Mouse (Mus musculus) kidney, adult 2 months (tissue): ENCODE measurements at regions not wholly inside any gene's neighbourhood (a gene's known extent, or its start where the extent isn't known, plus 50 kb on each side); places are given as distances from the start of the nearest gene placed in this dataset.
"Not testable (repeated sequence)": the region's sequence is repeated elsewhere in the genome, so short reads cannot be mapped to it uniquely, and the experiment has no call there.

Source experiments
- DNase-seq: peaks from one replicate; pipeline ENCODE4 v3.0.0; 2021
- H3K27ac ChIP-seq: fragments of 200-500 bp; 2 replicates; pipeline ENCODE4 v1.5.1; 2012; ENCODE audit warnings: low read depth, low read length, control low read depth, inconsistent platforms; ENCODE audit not compliant: insufficient read depth
- H3K27me3 ChIP-seq: fragments of 200-500 bp; replicated peaks from 2 replicates; pipeline ENCODE4 v1.6.1; 2012; ENCODE audit warnings: mild to moderate bottlenecking, moderate library complexity, low read length, inconsistent platforms; ENCODE audit not compliant: control insufficient read depth, insufficient read depth
- H3K36me3 ChIP-seq: fragments of 200-500 bp; 2 replicates; pipeline ENCODE4 v1.6.1; 2012; ENCODE audit warnings: mild to moderate bottlenecking, moderate library complexity, low read length, inconsistent platforms; ENCODE audit not compliant: control insufficient read depth, insufficient read depth
- H3K4me1 ChIP-seq: fragments of 200-500 bp; 2 replicates; pipeline ENCODE4 v1.6.1; 2011; ENCODE audit warnings: low read length; ENCODE audit not compliant: control insufficient read depth, insufficient read depth
- H3K4me3 ChIP-seq: fragments of 200-500 bp; 2 replicates; pipeline ENCODE4 v1.5.1; 2011; ENCODE audit warnings: mild to moderate bottlenecking, low read depth, low read length, control low read depth; ENCODE audit not compliant: insufficient read depth
- CTCF ChIP-seq: fragments of 200-500 bp; conservative IDR thresholded peaks from 2 replicates; pipeline ENCODE4 v1.5.1; 2011; ENCODE audit warnings: low read depth, mild to moderate bottlenecking, control low read depth, low read length, moderate library complexity, mixed read lengths; ENCODE audit not compliant: insufficient read depth, insufficient read length
- POLR2A ChIP-seq: fragments of 200-500 bp; IDR thresholded peaks from one replicate; pipeline ENCODE4 v1.6.1; 2011; ENCODE audit warnings: low read depth, low read length, control low read depth
- WGBS: fragments of 180-500 bp; shearing (Covaris S2); methylation state at CpG from one replicate; pipeline ENCODE4 v1.1.7; 2018; 5-methylcytosine and 5-hydroxymethylcytosine counted together

- peak; percentile 77 for DNase-seq
These were observed 145.9 kb upstream of the Rhobtb1 start for GRCm38 (mm10) chr10:69005199-69005872.

GRCm38 (mm10) chr10:69008679-69009078, 142.6 kb upstream of the Rhobtb1 start:
- not testable (repeated sequence) for H3K4me3 ChIP-seq, H3K4me1 ChIP-seq, H3K27ac ChIP-seq, DNase-seq, H3K27me3 ChIP-seq, H3K36me3 ChIP-seq
- WGBS, result 87% methylated on average over 8 of the region's 8 CpGs

More at GRCm38 (mm10) chr10:69005199-69005872, 145.9 kb upstream of the Rhobtb1 start:
- Histone ChIP-seq H3K4me3 (no peak overlapping the region), H3K27ac (no peak overlapping the region), H3K4me1 (peaks cover 2% of the 10 kb centered on the region; the same call in 1 of the 2 replicates), H3K27me3 (no peaks in the 10 kb centered on the region), H3K36me3 (no peaks in the 10 kb centered on the region)
- 44% methylated on average over 9 of the region's 9 CpGs for WGBS
- TF ChIP-seq CTCF, result peak; percentile 87
- TF ChIP-seq POLR2A, result no peak

- Histone ChIP-seq H3K27ac (no peak overlapping the region), H3K4me1 (no peaks in the 10 kb centered on the region), H3K36me3 (no peaks in the 10 kb centered on the region), H3K27me3 (no peaks in the 10 kb centered on the region), H3K4me3 (no peak overlapping the region)
- WGBS, result 58% methylated on average over 30 of the region's 30 CpGs
- no peak for DNase-seq
- TF ChIP-seq POLR2A (no peak), CTCF (no peak)
These were observed 130.2 kb upstream of the Rhobtb1 start for GRCm38 (mm10) chr10:69020811-69021743.

DNA sequence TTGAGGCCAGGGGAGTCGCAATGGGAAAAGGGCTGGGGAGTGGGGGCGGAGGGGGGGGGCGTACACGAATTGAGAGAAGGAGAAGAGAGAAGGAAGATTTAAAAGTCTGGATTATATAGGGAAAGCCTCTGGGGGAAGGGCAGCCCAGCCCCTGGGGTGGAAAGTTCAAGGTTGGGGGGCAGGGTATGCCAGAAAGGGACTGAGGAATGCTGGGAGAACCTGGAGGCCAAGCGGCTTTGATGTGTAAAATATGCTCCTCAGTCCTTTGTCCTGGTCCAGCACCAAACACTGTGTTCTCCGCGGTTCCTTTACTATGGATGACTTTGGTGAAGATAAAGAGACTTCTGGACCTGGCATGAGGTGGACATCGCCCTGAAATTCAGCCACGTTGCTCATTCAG, 117.8 kb upstream of the Rhobtb1 start:
- TF ChIP-seq POLR2A (no peak), CTCF (no peak)
- H3K4me1 ChIP-seq, result no peaks in the 10 kb centered on the region

GRCm38 (mm10) chr10:69034390-69035120, 116.7 kb upstream of the Rhobtb1 start:
- H3K4me3 ChIP-seq, result no peak overlapping the region
- TF ChIP-seq CTCF (no peak), POLR2A (no peak)
- no peaks in the 10 kb centered on the region for H3K4me1 ChIP-seq
- 62% methylated on average over 2 of the region's 2 CpGs for WGBS
- no peaks in the 10 kb centered on the region for H3K36me3 ChIP-seq
- DNase-seq, result no peak
- H3K27ac ChIP-seq, result no peak overlapping the region
- no peaks in the 10 kb centered on the region for H3K27me3 ChIP-seq

More for the DNA sequence above, 117.8 kb upstream of the Rhobtb1 start:
- 83% methylated on average over 9 of the region's 9 CpGs for WGBS
- Histone ChIP-seq H3K36me3 (no peaks in the 10 kb centered on the region), H3K4me3 (no peak overlapping the region), H3K27me3 (no peaks in the 10 kb centered on the region), H3K27ac (no peak overlapping the region)
- no peak for DNase-seq

GRCm38 (mm10) chr10:69035536-69035935, 115.7 kb upstream of the Rhobtb1 start:
- H3K4me3 ChIP-seq, H3K27ac ChIP-seq, DNase-seq, H3K36me3 ChIP-seq, H3K4me1 ChIP-seq, H3K27me3 ChIP-seq: not testable (repeated sequence)
- WGBS, result 63% methylated on average over 4 of the region's 4 CpGs

DNA sequence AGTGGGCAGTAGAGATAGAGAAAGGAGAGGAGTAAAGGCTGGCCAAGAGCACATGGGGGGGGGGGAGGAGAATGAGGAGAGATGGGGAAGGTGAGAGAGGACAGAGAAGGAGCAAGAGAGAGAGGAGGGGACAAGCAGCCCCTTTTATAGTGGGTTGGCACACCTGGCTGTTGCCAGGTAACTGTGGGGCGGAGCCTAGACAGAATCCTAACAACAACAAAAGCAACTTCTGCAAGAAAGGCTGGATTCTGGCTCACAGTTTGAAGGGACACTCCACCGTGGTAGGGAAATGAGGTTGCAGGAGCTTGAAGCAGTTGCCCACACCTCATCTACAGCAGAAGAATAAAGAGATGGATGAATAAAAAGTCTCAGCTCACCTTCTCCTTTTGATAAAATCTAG, 115.1 kb upstream of the Rhobtb1 start:
- Histone ChIP-seq H3K27me3 (no peaks in the 10 kb centered on the region), H3K27ac (no peak overlapping the region), H3K4me1 (no peaks in the 10 kb centered on the region), H3K4me3 (no peak overlapping the region), H3K36me3 (no peaks in the 10 kb centered on the region)
- DNase-seq, result no peak
- WGBS, result 90% methylated on average over 2 of the region's 2 CpGs
- TF ChIP-seq POLR2A (no peak), CTCF (no peak)
